Mouse (Mus musculus): Measurements from ENCODE around the gene Exd1. TPM values are rescaled to one million over a fixed set of nuclear protein-coding genes. Genes with fewer than 3 reads are reported as not detected.

Gene Exd1
- total and polyA plus RNA-seq, 2 experiments from 2014 or later = 0.03 TPM; not detected in 1

- ATAC-seq (ENCODE audit: insufficient read depth, low read depth) = no peak
- no peak for DNase-seq (ENCODE audit: low spot score)
- Histone ChIP-seq H3K9me3 (replicated peaks; ENCODE audit: control insufficient read depth, low read length) (no peaks in the 10 kb centered on the region), H3K27ac (ENCODE audit: low read depth) (no peak overlapping the region), H3K4me3 (ENCODE audit: low read depth, low read length) (no peak overlapping the region), H3K4me2 (ENCODE audit: low read depth, low read length) (no peak overlapping the region), H3K9ac (replicated peaks; ENCODE audit: low read depth, low read length) (no peak overlapping the region), H3K4me1 (ENCODE audit: control insufficient read depth, insufficient read depth) (no peaks in the 10 kb centered on the region), H3K27me3 (ENCODE audit: control insufficient read depth, insufficient read depth, low read length) (no peaks in the 10 kb centered on the region), H3K36me3 (replicated peaks; ENCODE audit: control insufficient read depth, insufficient read depth, low read length) (peaks cover 17% of the 10 kb centered on the region)
- TF ChIP-seq CTCF (IDR thresholded peaks at IDR 0.05; ENCODE audit: low read depth) (no peak), EP300 (IDR thresholded peaks at IDR 0.05; ENCODE audit: low read depth) (no peak)
- 88% methylated on average over 7 of the region's 7 CpGs for WGBS
Measured at GRCm38 (mm10) chr2:119566182-119566855, 18.9 kb upstream of the Exd1 start.

- Histone ChIP-seq H3K27me3 (ENCODE audit: control insufficient read depth, insufficient read depth, low read length) (no peaks in the 10 kb centered on the region), H3K4me2 (ENCODE audit: low read depth, low read length) (no peak overlapping the region), H3K9me3 (replicated peaks; ENCODE audit: control insufficient read depth, low read length) (no peaks in the 10 kb centered on the region), H3K4me3 (ENCODE audit: low read depth, low read length) (no peak overlapping the region), H3K9ac (replicated peaks; ENCODE audit: low read depth, low read length) (no peak overlapping the region), H3K36me3 (replicated peaks; ENCODE audit: control insufficient read depth, insufficient read depth, low read length) (peaks cover 17% of the 10 kb centered on the region), H3K4me1 (ENCODE audit: control insufficient read depth, insufficient read depth) (no peaks in the 10 kb centered on the region), H3K27ac (ENCODE audit: low read depth) (no peak overlapping the region)
- ATAC-seq (ENCODE audit: insufficient read depth, low read depth) = no peak
- WGBS = 86% methylated on average over 4 of the region's 4 CpGs
- no peak for TF ChIP-seq CTCF (IDR thresholded peaks at IDR 0.05; ENCODE audit: low read depth)
- no peak for TF ChIP-seq EP300 (IDR thresholded peaks at IDR 0.05; ENCODE audit: low read depth)
- no peak for DNase-seq (ENCODE audit: low spot score)
Measured at GRCm38 (mm10) chr2:119565284-119565683, 17.9 kb upstream of the Exd1 start.

- ATAC-seq (ENCODE audit: insufficient read depth, low read depth) (no peak), DNase-seq (ENCODE audit: low spot score) (no peak)
- TF ChIP-seq CTCF (IDR thresholded peaks at IDR 0.05; ENCODE audit: low read depth) (no peak), EP300 (IDR thresholded peaks at IDR 0.05; ENCODE audit: low read depth) (no peak)
- no peaks in the 10 kb centered on the region for H3K4me1 ChIP-seq (ENCODE audit: control insufficient read depth, insufficient read depth)
- H3K27me3 ChIP-seq (ENCODE audit: control insufficient read depth, insufficient read depth, low read length) = no peaks in the 10 kb centered on the region
- H3K4me3 ChIP-seq (ENCODE audit: low read depth, low read length) = no peak overlapping the region
- H3K4me2 ChIP-seq (ENCODE audit: low read depth, low read length) = no peak overlapping the region
- peaks cover 17% of the 10 kb centered on the region for H3K36me3 ChIP-seq (replicated peaks; ENCODE audit: control insufficient read depth, insufficient read depth, low read length)
- WGBS = 80% methylated on average over 3 of the region's 3 CpGs
- H3K9ac ChIP-seq (replicated peaks; ENCODE audit: low read depth, low read length) = no peak overlapping the region
- no peak overlapping the region for H3K27ac ChIP-seq (ENCODE audit: low read depth)
- no peaks in the 10 kb centered on the region for H3K9me3 ChIP-seq (replicated peaks; ENCODE audit: control insufficient read depth, low read length)
Measured at GRCm38 (mm10) chr2:119561794-119562193, 14.4 kb upstream of the Exd1 start.

- TF ChIP-seq EP300 (IDR thresholded peaks at IDR 0.05; ENCODE audit: low read depth) = no peak
- no peak for TF ChIP-seq CTCF (IDR thresholded peaks at IDR 0.05; ENCODE audit: low read depth)
- no peak overlapping the region for H3K27ac ChIP-seq (ENCODE audit: low read depth)
Measured at GRCm38 (mm10) chr2:119558737-119559340, 11.4 kb upstream of the Exd1 start.

GRCm38 (mm10) chr2:119558039-119558438 lies 10.6 kb upstream of the Exd1 start:
- TF ChIP-seq EP300 (IDR thresholded peaks at IDR 0.05; ENCODE audit: low read depth) = no peak
- TF ChIP-seq CTCF (IDR thresholded peaks at IDR 0.05; ENCODE audit: low read depth) = no peak
- DNase-seq (ENCODE audit: low spot score) (no peak), ATAC-seq (ENCODE audit: insufficient read depth, low read depth) (no peak)
- H3K4me3 ChIP-seq (ENCODE audit: low read depth, low read length) = no peak overlapping the region
- H3K27me3 ChIP-seq (ENCODE audit: control insufficient read depth, insufficient read depth, low read length) = no peaks in the 10 kb centered on the region
- no peaks in the 10 kb centered on the region for H3K9me3 ChIP-seq (replicated peaks; ENCODE audit: control insufficient read depth, low read length)
- WGBS = 89% methylated on average over 3 of the region's 3 CpGs
- H3K36me3 ChIP-seq (replicated peaks; ENCODE audit: control insufficient read depth, insufficient read depth, low read length) = peaks cover 7% of the 10 kb centered on the region; the same call in 1 of the 2 replicates
- no peaks in the 10 kb centered on the region for H3K4me1 ChIP-seq (ENCODE audit: control insufficient read depth, insufficient read depth)
- no peak overlapping the region for H3K4me2 ChIP-seq (ENCODE audit: low read depth, low read length)
- H3K9ac ChIP-seq (replicated peaks; ENCODE audit: low read depth, low read length) = no peak overlapping the region
- no peak overlapping the region for H3K27ac ChIP-seq (ENCODE audit: low read depth)

More at GRCm38 (mm10) chr2:119558737-119559340, 11.4 kb upstream of the Exd1 start:
- Histone ChIP-seq H3K4me1 (ENCODE audit: control insufficient read depth, insufficient read depth) (no peaks in the 10 kb centered on the region), H3K9me3 (replicated peaks; ENCODE audit: control insufficient read depth, low read length) (no peaks in the 10 kb centered on the region), H3K9ac (replicated peaks; ENCODE audit: low read depth, low read length) (no peak overlapping the region), H3K27me3 (ENCODE audit: control insufficient read depth, insufficient read depth, low read length) (no peaks in the 10 kb centered on the region), H3K4me2 (ENCODE audit: low read depth, low read length) (no peak overlapping the region), H3K36me3 (replicated peaks; ENCODE audit: control insufficient read depth, insufficient read depth, low read length) (peaks cover 15% of the 10 kb centered on the region; the same call in 1 of the 2 replicates), H3K4me3 (ENCODE audit: low read depth, low read length) (no peak overlapping the region)
- DNase-seq (ENCODE audit: low spot score) (no peak), ATAC-seq (ENCODE audit: insufficient read depth, low read depth) (no peak)
- WGBS = 67% methylated on average over 7 of the region's 7 CpGs

Measured in heart, postnatal 0 days (tissue).